Mouse (Mus musculus): ENCODE measurements around the gene Psmd3. TPM values are rescaled to one million over a fixed set of nuclear protein-coding genes. Genes with fewer than 3 reads are reported as not detected.
"Not testable (repeated sequence)": the region's sequence is repeated elsewhere in the genome, so short reads cannot be mapped to it uniquely, and the experiment has no call there.

Psmd3 gene
- polyA plus RNA-seq (2014; fragmentation: Nextera tagmentation; extraction: Ambion mirVana), result 201 and 207 TPM in 2 replicates

GRCm38 (mm10) chr11:98681786-98682745 lies at the start of gene Psmd3:
TSS of gene Psmd3 (plus strand) at chr11:98682554.
- Histone ChIP-seq H3K4me3 (ENCODE audit: low read depth, low read length) (peak within 1 kb of the TSS; percentile 100), H3K27me3 (replicated peaks; ENCODE audit: control insufficient read depth, insufficient read depth, low read length) (no peaks in the 10 kb centered on the region), H3K36me3 (ENCODE audit: control insufficient read depth, insufficient read depth, low read length) (peaks cover 18% of the 10 kb centered on the region), H3K4me1 (replicated peaks; ENCODE audit: control insufficient read depth, insufficient read depth, low read length) (no peaks in the 10 kb centered on the region), H3K9me3 (ENCODE audit: control insufficient read depth, low read length) (no peaks in the 10 kb centered on the region), H3K27ac (ENCODE audit: low read depth, low read length) (peak within 1 kb of the TSS; percentile 80), H3K4me2 (peak within 1 kb of the TSS; percentile 85), H3K9ac (ENCODE audit: low read depth, low read length) (peak within 1 kb of the TSS; percentile 97)
- DNase-seq (ENCODE audit: low spot score), result peak; percentile 97
- ATAC-seq (replicated peaks; ENCODE audit: low FRiP score), result peak; percentile 92
- WGBS, result 4% methylated on average over 45 of the region's 45 CpGs

- not testable (repeated sequence) for H3K27me3 ChIP-seq (replicated peaks; ENCODE audit: control insufficient read depth, insufficient read depth, low read length); H3K9me3 ChIP-seq (ENCODE audit: control insufficient read depth, low read length); H3K36me3 ChIP-seq (ENCODE audit: control insufficient read depth, insufficient read depth, low read length); H3K4me2 ChIP-seq; H3K9ac ChIP-seq (ENCODE audit: low read depth, low read length); ATAC-seq (replicated peaks; ENCODE audit: low FRiP score); H3K4me1 ChIP-seq (replicated peaks; ENCODE audit: control insufficient read depth, insufficient read depth, low read length); DNase-seq (ENCODE audit: low spot score); H3K27ac ChIP-seq (ENCODE audit: low read depth, low read length); H3K4me3 ChIP-seq (ENCODE audit: low read depth, low read length)
- WGBS, result 27% methylated on average over 10 of the region's 10 CpGs
Measured at GRCm38 (mm10) chr11:98635312-98635970, 46.9 kb upstream of the Psmd3 start.

GRCm38 (mm10) chr11:98637501-98637900 lies 44.9 kb upstream of the Psmd3 start:
- WGBS, result 66% methylated on average over 1 of the region's 1 CpGs
- H3K4me1 ChIP-seq (replicated peaks; ENCODE audit: control insufficient read depth, insufficient read depth, low read length), result no peaks in the 10 kb centered on the region
- no peaks in the 10 kb centered on the region for H3K27me3 ChIP-seq (replicated peaks; ENCODE audit: control insufficient read depth, insufficient read depth, low read length)
- DNase-seq (ENCODE audit: low spot score), result no peak
- no peaks in the 10 kb centered on the region for H3K9me3 ChIP-seq (ENCODE audit: control insufficient read depth, low read length)
- no peak overlapping the region for H3K4me2 ChIP-seq
- ATAC-seq (replicated peaks; ENCODE audit: low FRiP score), result no peak
- H3K9ac ChIP-seq (ENCODE audit: low read depth, low read length), result no peak overlapping the region
- no peak overlapping the region for H3K4me3 ChIP-seq (ENCODE audit: low read depth, low read length)
- H3K27ac ChIP-seq (ENCODE audit: low read depth, low read length), result no peak overlapping the region
- H3K36me3 ChIP-seq (ENCODE audit: control insufficient read depth, insufficient read depth, low read length), result no peaks in the 10 kb centered on the region

GRCm38 (mm10) chr11:98640091-98640490 lies 42.3 kb upstream of the Psmd3 start:
- Histone ChIP-seq H3K27me3 (replicated peaks; ENCODE audit: control insufficient read depth, insufficient read depth, low read length) (no peaks in the 10 kb centered on the region), H3K27ac (ENCODE audit: low read depth, low read length) (no peak overlapping the region), H3K4me2 (no peak overlapping the region), H3K4me3 (ENCODE audit: low read depth, low read length) (no peak overlapping the region), H3K9ac (ENCODE audit: low read depth, low read length) (no peak overlapping the region), H3K36me3 (ENCODE audit: control insufficient read depth, insufficient read depth, low read length) (no peaks in the 10 kb centered on the region), H3K4me1 (replicated peaks; ENCODE audit: control insufficient read depth, insufficient read depth, low read length) (no peaks in the 10 kb centered on the region), H3K9me3 (ENCODE audit: control insufficient read depth, low read length) (no peaks in the 10 kb centered on the region)
- no peak for ATAC-seq (replicated peaks; ENCODE audit: low FRiP score)
- no peak for DNase-seq (ENCODE audit: low spot score)
- WGBS, result 31% methylated on average over 5 of the region's 5 CpGs

- Histone ChIP-seq H3K36me3 (ENCODE audit: control insufficient read depth, insufficient read depth, low read length) (no peaks in the 10 kb centered on the region), H3K4me2 (no peak overlapping the region), H3K4me1 (replicated peaks; ENCODE audit: control insufficient read depth, insufficient read depth, low read length) (no peaks in the 10 kb centered on the region), H3K9ac (ENCODE audit: low read depth, low read length) (no peak overlapping the region), H3K9me3 (ENCODE audit: control insufficient read depth, low read length) (no peaks in the 10 kb centered on the region), H3K27me3 (replicated peaks; ENCODE audit: control insufficient read depth, insufficient read depth, low read length) (0 out of 2 replicates have a peak, but pooled peaks cover 4% of the 10 kb centered on the region), H3K4me3 (ENCODE audit: low read depth, low read length) (no peak overlapping the region), H3K27ac (ENCODE audit: low read depth, low read length) (no peak overlapping the region)
- DNase-seq (ENCODE audit: low spot score), result no peak
- WGBS, result 77% methylated on average over 3 of the region's 3 CpGs
- no peak for ATAC-seq (replicated peaks; ENCODE audit: low FRiP score)
Measured at GRCm38 (mm10) chr11:98644757-98645156, 37.6 kb upstream of the Psmd3 start.

- DNase-seq (ENCODE audit: low spot score), result no peak
- no peak overlapping the region for H3K4me2 ChIP-seq
Measured at GRCm38 (mm10) chr11:98645946-98646345, 36.4 kb upstream of the Psmd3 start.

GRCm38 (mm10) chr11:98646459-98646858 lies 35.9 kb upstream of the Psmd3 start, which contains the start of gene Gsdma2:
TSS of gene Gsdma2 (plus strand) at chr11:98646759.
- Histone ChIP-seq H3K4me1 (replicated peaks; ENCODE audit: control insufficient read depth, insufficient read depth, low read length) (no peaks in the 10 kb centered on the region), H3K4me2 (no peak within 1 kb of the TSS), H3K27ac (ENCODE audit: low read depth, low read length) (no peak within 1 kb of the TSS), H3K9me3 (ENCODE audit: control insufficient read depth, low read length) (no peaks in the 10 kb centered on the region), H3K27me3 (replicated peaks; ENCODE audit: control insufficient read depth, insufficient read depth, low read length) (peaks cover 9% of the 10 kb centered on the region; the same call in 1 of the 2 replicates), H3K36me3 (ENCODE audit: control insufficient read depth, insufficient read depth, low read length) (no peaks in the 10 kb centered on the region), H3K9ac (ENCODE audit: low read depth, low read length) (no peak within 1 kb of the TSS), H3K4me3 (ENCODE audit: low read depth, low read length) (no peak within 1 kb of the TSS)
- DNase-seq (ENCODE audit: low spot score) (no peak), ATAC-seq (replicated peaks; ENCODE audit: low FRiP score) (no peak)
- 42% methylated on average over 2 of the region's 2 CpGs for WGBS

More at GRCm38 (mm10) chr11:98645946-98646345, 36.4 kb upstream of the Psmd3 start:
- no peaks in the 10 kb centered on the region for H3K4me1 ChIP-seq (replicated peaks; ENCODE audit: control insufficient read depth, insufficient read depth, low read length)
- no peak overlapping the region for H3K9ac ChIP-seq (ENCODE audit: low read depth, low read length)
- WGBS, result 70% methylated on average over 2 of the region's 2 CpGs
- ATAC-seq (replicated peaks; ENCODE audit: low FRiP score), result no peak
- H3K36me3 ChIP-seq (ENCODE audit: control insufficient read depth, insufficient read depth, low read length), result no peaks in the 10 kb centered on the region
- no peak overlapping the region for H3K27ac ChIP-seq (ENCODE audit: low read depth, low read length)
- H3K27me3 ChIP-seq (replicated peaks; ENCODE audit: control insufficient read depth, insufficient read depth, low read length), result peaks cover 9% of the 10 kb centered on the region; the same call in 1 of the 2 replicates
- H3K9me3 ChIP-seq (ENCODE audit: control insufficient read depth, low read length), result no peaks in the 10 kb centered on the region
- no peak overlapping the region for H3K4me3 ChIP-seq (ENCODE audit: low read depth, low read length)

GRCm38 (mm10) chr11:98655076-98655475 lies 27.3 kb upstream of the Psmd3 start:
- not testable (repeated sequence) for H3K36me3 ChIP-seq (ENCODE audit: control insufficient read depth, insufficient read depth, low read length); H3K9ac ChIP-seq (ENCODE audit: low read depth, low read length); H3K27me3 ChIP-seq (replicated peaks; ENCODE audit: control insufficient read depth, insufficient read depth, low read length); H3K27ac ChIP-seq (ENCODE audit: low read depth, low read length); H3K4me1 ChIP-seq (replicated peaks; ENCODE audit: control insufficient read depth, insufficient read depth, low read length); H3K9me3 ChIP-seq (ENCODE audit: control insufficient read depth, low read length); H3K4me3 ChIP-seq (ENCODE audit: low read depth, low read length); H3K4me2 ChIP-seq
- ATAC-seq (replicated peaks; ENCODE audit: low FRiP score), result peak; percentile 61
- 11% methylated on average over 7 of the region's 7 CpGs for WGBS
- peak; percentile 43 for DNase-seq (ENCODE audit: low spot score)
